Mouse (Mus musculus) hematopoietic stem cell, adult 5-6 weeks (primary cell): ENCODE measurements around the gene Olfr1416. TPM values are rescaled to one million over a fixed set of nuclear protein-coding genes. Genes with fewer than 3 reads are reported as not detected.
"Not testable (repeated sequence)": the region's sequence is repeated elsewhere in the genome, so short reads cannot be mapped to it uniquely, and the experiment has no call there.

Experiments used
- ATAC-seq, 2 experiments: fragments of 125-278 bp in 1 of 2; replicated peaks in 1 of 2; 2 replicates each; pipeline ENCODE4 v1.8.0; 2016 to 2017; ENCODE audit warnings: inconsistent platforms in 2 of 2, mild to moderate bottlenecking in 2 of 2, moderate number of reproducible peaks in 2 of 2, low read depth in 1 of 2, moderate TSS enrichment in 1 of 2; ENCODE audit not compliant: low FRiP score in 2 of 2, poor library complexity in 2 of 2, severe bottlenecking in 2 of 2, insufficient read depth in 1 of 2, low TSS enrichment in 1 of 2
- total RNA-seq: library from RNA; stranded (forward); fragments of 172-1452, 232-1000 nt; gene quantifications from 2 replicates; pipeline ENCODE4 v1.2.3, GENCODE M21; 2017

The Olfr1416 gene
- not detected in 2 replicates for total RNA-seq

DNA sequence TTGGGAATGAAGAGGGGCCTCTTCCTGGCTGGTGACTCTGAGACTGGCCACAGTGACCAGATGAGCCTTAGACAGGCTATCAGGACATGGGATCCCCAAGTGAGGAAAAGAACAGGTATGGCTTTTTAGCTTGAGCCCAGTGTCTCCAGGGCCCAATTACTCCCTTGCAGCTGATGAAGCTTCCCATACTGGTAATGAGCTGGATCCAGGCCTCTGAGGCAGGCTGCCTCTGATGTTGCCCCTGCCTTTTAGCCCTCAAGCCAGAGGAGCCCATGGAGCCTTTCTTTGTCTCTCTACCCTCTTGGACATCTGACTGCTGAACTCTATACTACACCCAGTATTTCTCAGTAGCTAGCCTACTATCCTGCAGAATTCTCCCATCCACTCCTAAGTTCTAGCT lies at the start of gene Olfr1416:
TSS of gene Olfr1416 (minus strand) at position 101 of the 400 bp plus-strand sequence.
- no peak for ATAC-seq

DNA sequence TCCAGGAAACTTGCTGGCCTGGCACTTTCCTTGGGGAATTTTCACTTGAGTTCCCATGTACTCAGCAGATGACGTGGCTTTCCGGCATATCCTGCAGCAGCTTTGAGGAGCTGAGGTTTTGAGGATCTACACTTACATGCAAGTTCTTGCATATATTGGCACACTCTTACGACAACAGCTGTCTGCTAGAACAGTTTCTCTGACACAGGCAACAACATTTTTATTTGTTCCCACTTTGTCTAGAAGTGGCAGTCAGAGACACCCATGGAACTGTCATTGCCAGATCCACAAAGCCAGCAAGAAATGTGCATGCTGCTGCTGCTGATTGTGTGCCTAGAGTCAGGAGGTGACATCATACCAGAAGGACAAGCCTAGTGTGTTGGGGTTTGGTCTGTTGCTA lies 38.9 kb upstream of the Olfr1416 start:
- no peak for ATAC-seq

DNA sequence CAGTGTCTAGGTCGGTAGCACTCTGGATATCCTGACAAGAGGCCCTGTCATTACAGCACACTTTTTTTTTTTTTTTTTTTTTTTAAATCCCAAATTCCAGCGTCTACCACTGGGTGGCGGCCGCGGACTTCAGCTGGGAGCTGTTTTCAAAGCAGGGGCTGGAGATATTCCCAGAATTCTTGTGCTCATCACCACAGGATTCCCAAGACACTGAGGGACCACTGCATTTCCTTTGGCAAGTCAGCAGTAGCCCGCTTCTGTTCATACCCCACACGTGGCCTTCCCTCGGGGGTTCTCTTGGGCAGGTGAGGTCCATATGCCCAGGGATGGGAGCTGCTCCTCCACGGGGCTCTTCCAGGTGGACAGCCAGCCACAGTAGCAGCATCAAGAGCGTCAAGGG lies 36.5 kb upstream of the Olfr1416 start:
- no peak for ATAC-seq

DNA sequence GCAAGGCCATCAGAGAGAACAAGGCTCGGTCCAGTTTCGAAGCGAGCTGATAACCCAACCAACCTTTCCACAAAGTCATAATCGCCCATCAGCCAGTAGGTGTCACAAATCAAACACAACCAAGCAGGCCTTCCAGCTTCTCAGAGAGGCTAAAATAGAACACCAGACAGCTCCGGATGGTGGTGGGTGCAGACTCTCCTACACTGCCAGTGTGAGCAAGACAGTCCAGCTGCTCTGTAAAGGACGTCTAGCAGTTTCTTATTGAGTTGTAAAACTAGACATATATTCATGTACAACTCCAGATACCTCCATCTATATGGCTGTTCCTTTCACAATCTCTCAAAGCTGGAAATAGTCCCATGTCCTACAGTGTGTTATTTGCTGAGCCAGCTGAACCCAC lies 34.1 kb upstream of the Olfr1416 start:
- no peak for ATAC-seq

DNA sequence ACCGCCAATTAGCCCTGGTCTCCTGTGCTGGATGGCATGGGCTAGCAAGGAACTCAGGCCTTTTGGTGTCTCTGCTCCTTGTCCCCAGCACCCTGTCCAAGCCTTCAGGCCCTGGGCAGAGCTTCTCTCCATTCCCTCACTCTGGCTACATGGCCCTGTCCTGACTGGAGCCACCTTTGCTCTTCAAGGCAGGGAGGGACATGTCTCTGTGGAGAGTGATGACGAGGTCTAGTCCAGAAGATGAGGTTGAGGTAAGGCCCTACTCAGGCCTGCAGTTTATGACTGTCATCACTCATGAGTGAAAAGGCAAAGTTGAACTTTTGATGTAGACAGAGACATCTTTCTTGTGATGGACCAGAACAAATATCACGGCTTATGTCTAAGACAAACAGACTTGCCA lies 33.6 kb upstream of the Olfr1416 start, which contains the start of gene Olfr1414:
TSS of gene Olfr1414 (minus strand) at position 101 of the 400 bp plus-strand sequence.
- ATAC-seq = no peak

DNA sequence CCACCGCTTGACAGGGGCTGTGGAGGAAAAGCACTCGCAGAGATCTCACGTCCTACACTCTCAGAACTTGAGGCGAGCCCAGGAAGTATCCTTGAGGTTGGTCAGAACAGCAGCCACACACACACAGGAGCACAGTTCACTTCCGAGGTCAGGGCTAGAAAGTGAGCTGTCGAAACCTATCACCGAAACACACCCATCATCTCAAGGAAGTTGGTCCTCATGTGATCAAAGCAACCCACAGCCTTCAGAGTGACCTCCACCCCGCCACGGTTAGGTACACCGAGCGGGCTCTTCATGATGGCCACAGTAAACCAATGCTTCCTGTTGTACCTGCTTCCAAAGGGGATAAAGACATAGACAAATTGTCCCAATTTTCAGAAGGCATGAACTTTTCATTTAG lies 30.5 kb upstream of the Olfr1416 start:
- no peak for ATAC-seq

DNA sequence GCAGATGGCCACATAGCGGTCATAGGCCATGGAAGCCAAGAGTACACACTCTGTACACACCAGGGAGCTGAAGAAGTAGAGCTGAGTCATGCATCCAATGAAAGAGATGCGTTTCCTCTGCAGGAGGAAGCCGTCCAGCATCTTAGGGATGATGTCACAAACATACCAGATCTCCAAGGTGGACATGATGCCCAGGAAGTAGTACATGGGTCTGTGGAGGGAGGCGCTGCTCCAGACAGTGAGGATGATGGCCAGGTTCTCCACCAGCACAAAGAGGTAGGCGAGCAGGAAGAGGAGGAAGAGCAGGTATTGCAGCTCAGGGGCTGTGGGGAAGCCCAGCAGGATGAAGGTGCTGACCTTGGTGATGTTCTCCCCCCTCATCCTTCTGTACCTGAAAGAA lies 26.7 kb upstream of the Olfr1416 start:
- not testable (repeated sequence) for ATAC-seq

DNA sequence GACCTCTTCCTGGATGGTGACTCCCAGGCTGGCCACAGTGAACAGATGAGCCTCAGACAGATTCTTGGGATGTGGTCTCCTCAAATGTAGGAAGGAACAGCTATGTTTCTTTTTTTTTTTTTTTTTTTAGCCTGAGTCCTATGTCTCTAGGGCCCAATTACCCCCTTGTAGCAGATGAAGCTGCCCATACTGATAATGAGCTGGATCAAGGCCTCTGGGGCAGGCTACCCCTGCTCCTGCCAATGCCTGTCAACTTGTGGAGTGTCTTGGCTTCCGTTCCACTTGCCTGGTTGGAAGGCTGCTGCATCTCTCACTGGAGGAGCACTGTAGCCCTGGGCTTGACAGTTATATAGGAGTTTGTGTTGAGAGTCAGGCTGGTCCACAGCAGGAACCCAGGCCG lies 11.1 kb upstream of the Olfr1416 start, which contains the start of gene Olfr1415:
TSS of gene Olfr1415 (minus strand) at position 101 of the 400 bp plus-strand sequence.
- ATAC-seq = no peak

DNA sequence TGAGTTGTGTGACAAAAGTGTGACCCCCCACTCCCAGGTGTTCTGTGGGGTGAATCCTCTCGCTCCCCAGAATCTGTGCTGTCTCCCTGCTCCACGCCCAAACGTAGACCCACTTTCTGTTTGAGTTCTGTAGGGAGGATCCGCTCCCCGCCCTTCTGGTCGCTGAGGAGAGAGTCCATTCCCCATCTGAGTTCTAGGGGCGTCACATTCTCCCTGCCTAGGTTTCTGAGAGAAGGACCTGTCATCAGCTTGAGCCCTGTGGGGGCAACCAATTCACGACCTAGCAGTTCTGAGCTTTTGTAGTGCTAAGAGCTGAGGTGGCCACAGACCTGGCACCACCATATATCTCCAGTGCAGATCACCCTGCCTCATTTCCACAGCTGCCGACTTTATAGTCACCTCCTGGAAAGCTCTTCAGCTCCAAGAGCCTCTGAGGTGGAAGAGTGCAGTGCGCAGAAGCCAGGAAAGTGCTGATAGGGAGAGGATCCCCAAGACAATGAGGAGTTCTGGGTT lies 10.8 kb downstream of the Olfr1416 start:
- ATAC-seq = peak; percentile 44 to 66

DNA sequence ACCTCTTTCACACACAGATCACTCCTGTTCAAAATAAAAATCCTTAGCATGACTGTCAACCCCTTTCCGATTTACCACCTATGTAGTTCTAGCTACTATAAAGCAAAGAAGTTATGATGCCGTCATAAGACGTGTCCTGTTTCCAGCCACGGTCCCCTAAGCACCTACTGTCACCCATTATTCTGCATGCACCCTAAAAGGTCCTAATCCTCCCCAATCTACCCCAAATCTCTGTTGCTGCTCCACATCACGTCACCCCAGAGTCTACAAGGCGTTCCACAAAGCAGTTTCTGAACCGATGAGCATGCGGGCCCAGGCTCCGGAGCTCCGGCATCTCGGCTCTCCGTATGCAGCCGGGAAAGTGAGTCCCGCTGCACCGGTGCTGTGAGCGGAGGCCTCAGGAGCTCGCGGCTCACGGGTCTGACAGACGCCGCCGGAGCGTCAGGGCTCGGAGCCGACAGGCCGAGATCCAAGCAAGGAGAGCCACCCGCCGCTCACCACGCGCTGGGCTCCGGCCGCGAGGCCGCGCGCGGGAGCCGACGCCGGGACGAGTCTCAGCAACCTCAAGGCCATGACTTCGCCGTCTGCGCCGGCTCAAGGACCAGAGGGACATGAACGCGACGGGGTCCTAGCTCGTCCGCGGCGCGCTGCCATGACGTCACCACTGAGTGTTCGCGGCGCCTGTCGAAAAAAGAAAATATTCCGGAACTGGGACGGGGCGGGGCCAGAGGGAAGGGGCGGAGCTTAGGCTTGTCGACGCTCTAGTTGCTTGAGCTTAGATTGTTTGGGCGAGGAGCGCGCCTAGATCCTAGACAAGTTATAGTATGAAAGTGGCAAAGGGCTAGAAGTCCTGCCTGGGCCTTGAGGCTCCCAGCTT lies 11.5 kb downstream of the Olfr1416 start, which contains the start of gene Ndufa10:
TSS of gene Ndufa10 (minus strand) at position 696 of the 877 bp plus-strand sequence.
- ATAC-seq = peak; percentile 87 to 94

DNA sequence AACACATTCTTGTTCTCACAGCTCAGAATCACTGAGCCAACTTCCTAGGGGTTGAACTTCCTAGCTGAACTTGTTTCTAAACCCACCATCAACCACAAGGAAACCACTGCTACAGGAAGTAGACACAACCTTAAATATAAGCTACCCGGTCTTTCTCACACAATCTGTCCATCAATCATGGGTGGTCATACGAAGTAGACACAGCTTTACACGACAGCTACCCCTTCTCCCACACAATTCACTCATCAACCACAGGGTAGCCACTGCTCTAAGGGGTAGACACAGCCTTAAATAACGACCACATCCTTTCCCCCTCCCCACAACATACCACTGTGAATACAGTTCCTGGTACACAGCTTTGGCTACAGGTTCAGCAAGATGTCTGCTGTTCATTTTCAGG lies 16.0 kb downstream of the Olfr1416 start:
- no peak for ATAC-seq

DNA sequence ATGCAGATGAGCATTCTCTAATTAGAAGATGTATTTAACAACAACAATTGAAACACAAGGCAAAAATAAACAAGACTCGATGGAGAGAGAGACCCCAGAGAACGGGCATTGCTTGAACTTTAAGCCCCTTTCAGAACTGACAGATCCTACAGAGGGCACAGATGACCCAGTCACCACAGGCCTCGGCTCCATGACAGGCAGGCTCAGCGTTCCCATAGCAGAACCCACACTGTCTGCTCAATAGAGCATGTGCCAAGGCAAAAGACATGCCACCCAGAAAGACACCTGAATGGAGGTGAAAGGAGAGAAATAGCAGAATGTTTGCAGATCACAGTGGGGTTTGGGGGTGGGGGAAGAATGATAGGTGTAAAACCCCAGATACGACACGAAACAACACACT lies 26.5 kb downstream of the Olfr1416 start:
- ATAC-seq = no peak

DNA sequence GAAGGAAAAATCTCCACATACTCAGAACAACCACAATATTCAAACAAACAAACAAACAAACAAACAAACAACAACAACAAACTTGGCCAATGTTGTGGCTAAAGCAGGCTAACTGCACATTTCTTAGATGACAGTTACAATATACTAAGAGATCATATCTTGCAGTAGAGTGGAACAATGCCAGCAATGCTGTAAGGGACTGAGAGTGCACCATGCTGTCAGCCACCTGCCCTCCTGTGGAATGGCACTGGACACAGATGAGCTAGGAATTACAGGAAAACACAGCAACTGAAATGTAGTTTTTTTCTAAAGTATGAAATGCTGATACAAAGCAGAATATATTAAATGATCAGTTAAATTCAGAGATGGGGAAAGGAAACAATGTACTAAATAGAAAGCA lies 27.2 kb downstream of the Olfr1416 start:
- ATAC-seq = no peak

DNA sequence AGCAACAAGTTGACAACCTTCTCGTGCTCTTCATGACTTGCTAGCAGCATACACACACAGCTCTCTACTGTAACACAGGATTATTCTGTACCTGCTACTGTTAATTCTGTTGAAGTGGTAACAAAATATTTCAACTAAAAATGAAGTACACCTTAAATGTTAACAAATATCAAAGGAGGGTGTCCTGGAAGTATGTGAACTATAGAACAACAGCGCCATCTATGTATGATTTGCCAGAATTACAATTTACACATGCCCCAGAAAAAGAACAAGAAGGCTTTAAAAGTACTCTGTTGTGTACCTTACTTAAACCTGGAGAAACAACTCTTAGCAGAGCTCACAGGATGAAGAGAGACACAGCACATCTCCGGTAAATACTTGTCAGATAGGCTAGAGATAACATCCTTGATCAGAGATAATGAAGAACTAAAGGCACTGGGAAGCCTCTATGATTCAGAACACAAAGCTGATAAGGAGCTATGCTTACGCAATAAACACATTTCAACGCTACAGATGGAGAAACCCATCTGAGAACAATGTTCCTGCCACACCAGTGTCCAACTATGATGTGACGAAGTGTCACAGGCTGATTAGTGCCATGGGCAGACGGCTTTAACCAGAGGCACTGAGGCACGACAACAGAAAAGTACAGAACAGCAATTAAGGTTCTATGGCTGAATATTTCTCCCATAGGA lies 31.0 kb downstream of the Olfr1416 start:
- ATAC-seq = peak; percentile 45 to 46; a peak in 2 of 4 replicates

DNA sequence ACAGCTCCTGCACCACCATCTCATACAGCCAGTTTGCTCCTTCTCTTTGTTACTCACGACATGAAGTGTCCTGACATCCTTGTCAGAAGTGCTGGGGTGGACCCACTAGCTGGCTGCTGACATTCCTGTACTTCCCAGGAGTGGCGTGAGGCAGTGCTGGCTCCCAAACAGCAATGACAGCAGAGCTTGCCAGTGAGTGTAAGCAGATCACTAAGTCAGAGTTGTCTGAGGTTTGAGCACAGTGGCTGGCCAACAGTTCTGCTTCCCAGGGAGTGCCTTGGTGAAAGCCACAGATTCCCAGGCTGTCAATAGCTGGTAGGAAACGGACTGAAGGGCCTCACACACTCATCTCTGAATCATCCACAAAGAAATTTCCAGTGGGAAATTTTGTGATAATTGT lies 36.6 kb downstream of the Olfr1416 start:
- ATAC-seq = no peak

DNA sequence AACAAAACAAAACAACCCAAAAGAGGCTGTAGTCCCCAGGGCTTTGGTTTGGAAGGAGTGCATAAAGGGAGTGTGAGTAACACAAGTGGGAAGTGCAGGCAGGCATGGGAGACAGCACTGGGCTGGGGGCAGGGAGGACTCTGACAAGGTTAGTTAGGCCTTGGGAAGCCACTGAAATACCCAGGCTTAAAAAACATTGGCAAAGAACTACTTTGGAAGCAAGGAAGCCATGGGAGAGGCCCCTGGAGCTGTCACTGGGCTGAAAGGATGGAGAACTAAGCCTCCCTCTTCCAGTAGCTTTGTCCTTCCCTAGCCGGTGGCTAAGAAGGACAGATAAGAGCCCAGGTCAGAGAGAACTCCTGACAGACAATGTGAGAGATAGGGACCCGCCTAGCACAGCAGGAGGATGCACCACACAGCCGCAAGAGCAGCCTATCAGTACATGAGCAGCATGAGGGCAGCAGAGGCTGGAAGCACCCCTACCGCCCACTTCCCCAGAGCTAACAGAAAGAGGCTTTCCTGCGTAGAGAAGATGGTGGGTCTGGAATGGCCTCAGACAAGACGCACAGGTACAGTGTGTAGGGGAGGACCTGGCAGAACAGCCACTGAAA lies 43.4 kb downstream of the Olfr1416 start:
- no peak for ATAC-seq

DNA sequence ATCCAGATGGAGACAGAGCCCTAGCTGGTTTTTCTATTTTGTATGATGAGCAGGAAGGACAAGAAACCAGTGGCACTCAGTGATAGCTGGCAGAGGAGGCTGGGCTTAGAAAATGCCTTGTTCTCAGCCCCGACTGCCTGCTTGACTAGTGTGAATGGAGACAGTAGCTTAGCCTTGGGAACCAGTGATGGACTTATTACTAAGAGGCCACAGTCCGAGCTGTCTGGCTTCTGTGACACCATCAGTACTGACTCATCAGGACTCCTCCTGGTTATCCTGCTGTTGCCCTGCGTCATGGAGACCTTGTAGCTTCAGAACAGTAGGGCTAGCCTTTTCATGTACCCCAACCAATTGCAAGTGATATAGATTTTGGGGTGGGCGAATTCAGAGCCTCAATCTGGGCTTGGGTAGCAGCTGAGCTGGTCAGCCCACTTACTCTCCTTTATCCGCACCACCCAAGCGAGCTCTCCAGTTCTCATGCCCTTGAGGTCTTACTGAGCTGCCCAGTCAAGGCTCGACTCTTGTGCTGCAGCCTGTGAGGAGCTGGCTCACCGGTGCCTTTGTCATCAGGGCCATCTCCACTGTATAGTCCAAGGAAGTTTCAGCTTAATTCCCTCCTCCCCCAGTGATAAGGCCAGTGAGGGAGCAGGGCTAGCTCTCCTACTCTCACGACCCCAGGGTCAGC lies 44.7 kb downstream of the Olfr1416 start:
- no peak for ATAC-seq
